8 mouse cellular contexts compared by ENCODE assay signal in genomic region chr10:39133462-39134310, GRCm38 (mm10). TPM values are rescaled to one million over a fixed set of nuclear protein-coding genes. Genes with fewer than 3 reads are reported as not detected.
DNase-seq lines count a peak whose midpoint lies in the region; ATAC-seq and TF ChIP-seq lines count a peak whose summit lies in the region.

Gene Fam229b (minus strand): TSS chr10:39133914.
Gene Tube1 (plus strand): TSS chr10:39133976.

- H3K27me3 ChIP-seq in heart, embryonic 12.5 days (replicated peaks): no peaks in the 10 kb centered on the region
- H3K27me3 ChIP-seq in kidney, postnatal 0 days (ENCODE audit: insufficient read depth, low read length): no peaks in the 10 kb centered on the region
- no peaks in the 10 kb centered on the region for H3K27me3 ChIP-seq in liver, embryonic 11.5 days (replicated peaks; ENCODE audit: control insufficient read depth, insufficient read depth, low read length)
- H3K27me3 ChIP-seq in stomach, embryonic 14.5 days (ENCODE audit: control insufficient read depth, insufficient read depth, low read length): no peaks in the 10 kb centered on the region

- peaks cover 18% of the 10 kb centered on the region for H3K36me3 ChIP-seq in heart, embryonic 12.5 days
- H3K36me3 ChIP-seq in kidney, postnatal 0 days (ENCODE audit: insufficient read depth, low read length): no peaks in the 10 kb centered on the region
- H3K36me3 ChIP-seq in liver, embryonic 11.5 days (ENCODE audit: control insufficient read depth, insufficient read depth, low read length): 0 out of 2 replicates have a peak, but pooled peaks cover 2% of the 10 kb centered on the region
- H3K36me3 ChIP-seq in stomach, embryonic 14.5 days (ENCODE audit: control insufficient read depth, insufficient read depth, low read length): peaks cover 8% of the 10 kb centered on the region

- peak within 1 kb of the TSS; percentile 82 for H3K4me2 ChIP-seq in heart, embryonic 12.5 days
- H3K4me2 ChIP-seq in kidney, postnatal 0 days (ENCODE audit: low read length): peak within 1 kb of the TSS; percentile 92
- peak within 1 kb of the TSS; percentile 73 for H3K4me2 ChIP-seq in liver, embryonic 11.5 days
- peak within 1 kb of the TSS; percentile 83 for H3K4me2 ChIP-seq in stomach, embryonic 14.5 days (replicated peaks; ENCODE audit: low read depth, low read length)

- peak within 1 kb of the TSS; percentile 92 for H3K4me3 ChIP-seq in heart, embryonic 12.5 days
- peak within 1 kb of the TSS; percentile 64 for H3K4me3 ChIP-seq in kidney, postnatal 0 days (replicated peaks; ENCODE audit: low read depth, low read length)
- H3K4me3 ChIP-seq in liver, embryonic 11.5 days (ENCODE audit: low read depth, low read length): peak within 1 kb of the TSS; percentile 61
- peak within 1 kb of the TSS; percentile 69 for H3K4me3 ChIP-seq in stomach, embryonic 14.5 days (ENCODE audit: low read depth, low read length)

- peak; percentile 95 for DNase-seq in CD4-positive helper T cell, adult 2 months (ENCODE audit: low read depth, low spot score)
- DNase-seq in brain, embryonic 18.5 days (ENCODE audit: low read depth, low spot score): peak; percentile 90
- DNase-seq in kidney, postnatal 0 days (ENCODE audit: low spot score): peak; percentile 99
- DNase-seq in liver, embryonic 11.5 days (ENCODE audit: low spot score): peak; percentile 80
- DNase-seq in naive thymus-derived CD4-positive, alpha-beta T cell, adult 2 months (ENCODE audit: low read depth): peak; percentile 95

- 4% methylated on average over 47 of the region's 47 CpGs for WGBS in heart, embryonic 12.5 days
- 5% methylated on average over 47 of the region's 47 CpGs for WGBS in kidney, postnatal 0 days
- WGBS in liver, embryonic 11.5 days: 4% methylated on average over 47 of the region's 47 CpGs
- WGBS in stomach, embryonic 14.5 days: 4% methylated on average over 47 of the region's 47 CpGs

- peaks cover 8% of the 10 kb centered on the region for H3K4me1 ChIP-seq in heart, embryonic 12.5 days (replicated peaks)
- no peaks in the 10 kb centered on the region for H3K4me1 ChIP-seq in kidney, postnatal 0 days (replicated peaks; ENCODE audit: insufficient read depth, low read length)
- H3K4me1 ChIP-seq in liver, embryonic 11.5 days (replicated peaks; ENCODE audit: control insufficient read depth, insufficient read depth, low read length): peaks cover 9% of the 10 kb centered on the region; the same call in 1 of the 2 replicates
- H3K4me1 ChIP-seq in stomach, embryonic 14.5 days (ENCODE audit: control insufficient read depth, insufficient read depth, low read length): peaks cover 7% of the 10 kb centered on the region

- peak within 1 kb of the TSS; percentile 80 for H3K9ac ChIP-seq in heart, embryonic 12.5 days
- H3K9ac ChIP-seq in kidney, postnatal 0 days (ENCODE audit: low read depth, low read length): peak within 1 kb of the TSS; percentile 60
- peak within 1 kb of the TSS; percentile 70 for H3K9ac ChIP-seq in liver, embryonic 11.5 days (ENCODE audit: low read depth, low read length)
- H3K9ac ChIP-seq in stomach, embryonic 14.5 days (replicated peaks; ENCODE audit: low read depth, low read length): peak within 1 kb of the TSS; percentile 55

- no peaks in the 10 kb centered on the region for H3K9me3 ChIP-seq in heart, embryonic 12.5 days (replicated peaks)
- no peaks in the 10 kb centered on the region for H3K9me3 ChIP-seq in kidney, postnatal 0 days (replicated peaks; ENCODE audit: low read length)
- no peaks in the 10 kb centered on the region for H3K9me3 ChIP-seq in liver, embryonic 11.5 days (ENCODE audit: control insufficient read depth, low read length)
- H3K9me3 ChIP-seq in stomach, embryonic 14.5 days (ENCODE audit: control insufficient read depth, low read depth, low read length): no peaks in the 10 kb centered on the region

- no peak for TF ChIP-seq CTCF in kidney, postnatal 0 days (IDR thresholded peaks at IDR 0.05; ENCODE audit: low read depth)

- no peak within 1 kb of the TSS for H3K27ac ChIP-seq in heart, embryonic 12.5 days (ENCODE audit: poor library complexity, severe bottlenecking)
- no peak within 1 kb of the TSS for H3K27ac ChIP-seq in kidney, postnatal 0 days
- no peak within 1 kb of the TSS for H3K27ac ChIP-seq in liver, embryonic 11.5 days (ENCODE audit: low read depth, low read length)
- no peak within 1 kb of the TSS for H3K27ac ChIP-seq in stomach, embryonic 14.5 days (ENCODE audit: low read length)

- ATAC-seq in erythroid progenitor cell, adult 5-6 weeks (replicated peaks; ENCODE audit: low FRiP score, poor library complexity, severe bottlenecking): peak; percentile 89
- ATAC-seq in heart, embryonic 12.5 days (ENCODE audit: insufficient number of reproducible peaks, low FRiP score): peak; percentile 86
- peak; percentile 93 for ATAC-seq in kidney, postnatal 0 days (replicated peaks; ENCODE audit: low FRiP score, low read depth)
- ATAC-seq in liver, embryonic 11.5 days (replicated peaks; ENCODE audit: low FRiP score): peak; percentile 89
- peak; percentile 92 for ATAC-seq in stomach, embryonic 14.5 days (ENCODE audit: insufficient number of reproducible peaks, insufficient read depth, low FRiP score, low read depth)

RNA-seq across cellular contexts. Expression of gene Fam229b, which starts in this region (rescaled TPM):
- total RNA-seq in erythroid progenitor cell, adult 5-6 weeks (2015; ENCODE audit: low replicate concordance): not detected in 2 replicates
- total RNA-seq in erythroid progenitor cell, adult 5-6 weeks (2017; ENCODE audit: low replicate concordance): not detected in 2 replicates
- 7.3 and 10.8 TPM in 2 replicates for polyA plus RNA-seq in heart, embryonic 12.5 days (2016; fragmentation: Nextera tagmentation; extraction: Ambion mirVana)
- polyA plus RNA-seq in kidney, postnatal 0 days (2015; fragmentation: Nextera tagmentation; extraction: Ambion mirVana): 16.2 and 20.8 TPM in 2 replicates
- 3.0 and 4.1 TPM in 2 replicates for polyA plus RNA-seq in liver, embryonic 11.5 days (2014; fragmentation: Nextera tagmentation; extraction: Ambion mirVana)
- 11.5 and 13.8 TPM in 2 replicates for polyA plus RNA-seq in stomach, embryonic 14.5 days (2014; fragmentation: Nextera tagmentation; extraction: Ambion mirVana)

RNA-seq across cellular contexts. Expression of gene Tube1, which starts in this region (rescaled TPM):
- total RNA-seq in erythroid progenitor cell, adult 5-6 weeks (2015; ENCODE audit: low replicate concordance): 13.3 and 15.1 TPM in 2 replicates
- total RNA-seq in erythroid progenitor cell, adult 5-6 weeks (2017; ENCODE audit: low replicate concordance): 8.7 and 9.2 TPM in 2 replicates
- 11.0 and 13.5 TPM in 2 replicates for polyA plus RNA-seq in heart, embryonic 12.5 days (2016; fragmentation: Nextera tagmentation; extraction: Ambion mirVana)
- polyA plus RNA-seq in kidney, postnatal 0 days (2015; fragmentation: Nextera tagmentation; extraction: Ambion mirVana): 6.1 and 8.3 TPM in 2 replicates
- polyA plus RNA-seq in liver, embryonic 11.5 days (2014; fragmentation: Nextera tagmentation; extraction: Ambion mirVana): 16.4 and 17.8 TPM in 2 replicates
- 22.3 and 25.9 TPM in 2 replicates for polyA plus RNA-seq in stomach, embryonic 14.5 days (2014; fragmentation: Nextera tagmentation; extraction: Ambion mirVana)
